Mouse (Mus musculus): ENCODE data around the gene Dab2ip. TPM values are rescaled to one million over a fixed set of nuclear protein-coding genes. Genes with fewer than 3 reads are reported as not detected.

Gene Dab2ip
- total and polyA plus RNA-seq, 3 experiments, result 4.0 to 9.9 TPM; not detected in 1

DNA sequence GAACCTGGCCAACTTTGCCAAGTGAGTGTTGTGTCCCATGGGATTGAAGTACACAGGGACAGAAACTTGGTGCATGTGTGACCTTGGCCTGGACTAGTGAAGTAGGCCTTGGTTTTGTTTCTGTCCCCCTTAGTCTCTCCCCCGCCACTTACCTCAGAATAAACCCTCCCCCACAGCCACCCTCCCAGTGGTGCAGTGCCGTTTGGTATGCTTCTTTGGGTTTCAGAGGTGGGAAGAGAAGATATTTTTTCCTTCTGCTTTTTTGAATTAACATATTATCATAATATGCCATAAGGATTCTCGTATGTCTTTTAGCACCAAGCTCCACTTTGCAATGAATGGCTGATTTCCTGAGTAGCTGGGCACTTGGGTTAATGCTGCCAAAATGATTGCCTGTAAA is 157.4 kb downstream of the Dab2ip start:
- Histone ChIP-seq H3K4me1 (ENCODE audit: control insufficient read depth in 1 of 2, insufficient read depth in 2 of 2, low read length in 2 of 2) (peaks cover 12 to 25% of the 10 kb centered on the region in 2 experiments; a peak in 3 of 4 replicates), H3K9me3 (replicated peaks; ENCODE audit: insufficient read depth, low read length) (no peaks in the 10 kb centered on the region), H3K4me3 (ENCODE audit: control insufficient read depth in 1 of 2, insufficient read depth in 1 of 2, low read depth in 2 of 2, low read length in 2 of 2) (peak overlapping the region in 1 of 2 experiments; percentile 32; a peak in 2 of 4 replicates), H3K79me2 (ENCODE audit: control insufficient read depth, insufficient read depth, low read length, poor library complexity) (no peaks in the 10 kb centered on the region), H3K27ac (ENCODE audit: control insufficient read depth, low read depth, low read length) (peak overlapping the region; percentile 90), H3K9ac (ENCODE audit: control insufficient read depth, low read depth, low read length, poor library complexity, severe bottlenecking) (peak overlapping the region; percentile 52), H3K27me3 (ENCODE audit: control insufficient read depth in 1 of 2, insufficient read depth in 2 of 2, low read length in 2 of 2) (no peaks in the 10 kb centered on the region), H3K36me3 (ENCODE audit: control insufficient read depth in 1 of 2, insufficient read depth in 2 of 2, low read length in 2 of 2) (peaks cover 0 to 19% of the 10 kb centered on the region in 2 experiments; a peak in 2 of 4 replicates)
- TF ChIP-seq EP300 (IDR thresholded peaks at IDR 0.05; ENCODE audit: low read depth in 1 of 2, low read length in 2 of 2), result peak; percentile 29 to 58; a peak in 3 of 4 replicates
- 0 out of 2 replicates have a peak, but pooled peaks have one; percentile 5 for TF ChIP-seq MYC (IDR thresholded peaks at IDR 0.05; ENCODE audit: low read depth, low read length)
- TF ChIP-seq TAL1 (IDR thresholded peaks at IDR 0.05; ENCODE audit: low read length), result peak; percentile 35; the same call in 1 of the 2 replicates
- TF ChIP-seq ZMIZ1 (IDR thresholded peaks at IDR 0.05; ENCODE audit: low read depth, low read length), result no peak
- no peak for TF ChIP-seq CTCF (IDR thresholded peaks at IDR 0.05 in 2 of 3, conservative IDR thresholded peaks at IDR 0.05 in 1 of 3; ENCODE audit: control insufficient read depth in 1 of 3, insufficient read depth in 1 of 3, low read depth in 2 of 3, low read length in 3 of 3, poor library complexity in 1 of 3, severe bottlenecking in 1 of 3)
- TF ChIP-seq POLR2AphosphoS5 (IDR thresholded peaks at IDR 0.05; ENCODE audit: borderline replicate concordance, low read depth, low read length), result no peak
- 0 out of 2 replicates have a peak, but pooled peaks have one; percentile 26 for TF ChIP-seq TCF12 (IDR thresholded peaks at IDR 0.05; ENCODE audit: low read depth, low read length)
- 0 out of 2 replicates have a peak, but pooled peaks have one; percentile 5 for TF ChIP-seq GATA1 (IDR thresholded peaks at IDR 0.05; ENCODE audit: low read depth, low read length)
- peak; percentile 18; the same call in 1 of the 2 replicates for TF ChIP-seq CHD2 (IDR thresholded peaks at IDR 0.05; ENCODE audit: low read length)
- DNase-seq (ENCODE audit: low read depth, low spot score), result peak; percentile 66

DNA sequence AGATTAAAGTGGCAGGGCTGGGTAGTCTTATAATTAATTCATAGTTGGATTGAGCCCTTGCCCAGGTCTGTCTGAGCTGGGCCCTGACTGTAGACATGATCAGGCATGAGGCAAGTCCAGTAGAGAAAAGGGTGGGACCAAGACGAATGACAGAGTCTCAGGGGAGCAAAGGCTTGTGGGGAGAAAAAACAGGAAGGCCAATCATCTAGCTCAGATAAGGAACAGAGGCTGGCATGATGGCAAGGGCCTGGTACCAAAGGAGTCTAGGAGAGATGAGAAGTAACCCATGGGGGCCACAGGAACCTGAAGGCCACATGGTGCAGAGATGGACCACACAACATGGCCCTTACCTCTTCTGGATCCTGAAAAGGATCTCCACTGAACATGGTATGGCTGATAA is 158.1 kb downstream of the Dab2ip start:
- H3K79me2 ChIP-seq (ENCODE audit: control insufficient read depth, insufficient read depth, low read length, poor library complexity), result no peaks in the 10 kb centered on the region
- H3K9ac ChIP-seq (ENCODE audit: control insufficient read depth, low read depth, low read length, poor library complexity, severe bottlenecking), result no peak overlapping the region
- no peaks in the 10 kb centered on the region for H3K27me3 ChIP-seq (ENCODE audit: control insufficient read depth in 1 of 2, insufficient read depth in 2 of 2, low read length in 2 of 2)
- peaks cover 12 to 25% of the 10 kb centered on the region in 2 experiments; a peak in 3 of 4 replicates for H3K4me1 ChIP-seq (ENCODE audit: control insufficient read depth in 1 of 2, insufficient read depth in 2 of 2, low read length in 2 of 2)
- peaks cover 0 to 19% of the 10 kb centered on the region in 2 experiments; a peak in 2 of 4 replicates for H3K36me3 ChIP-seq (ENCODE audit: control insufficient read depth in 1 of 2, insufficient read depth in 2 of 2, low read length in 2 of 2)
- peak overlapping the region; percentile 90 for H3K27ac ChIP-seq (ENCODE audit: control insufficient read depth, low read depth, low read length)
- TF ChIP-seq NELFE (IDR thresholded peaks at IDR 0.05; ENCODE audit: low read depth, low read length) (peak; percentile 51), MXI1 (IDR thresholded peaks at IDR 0.05; ENCODE audit: low read depth, low read length) (peak; percentile 23; the same call in 1 of the 2 replicates), ELF1 (IDR thresholded peaks at IDR 0.05; ENCODE audit: low read depth, low read length) (peak; percentile 21; the same call in 1 of the 2 replicates), GATA1 (IDR thresholded peaks at IDR 0.05; ENCODE audit: low read depth, low read length) (peak; percentile 64; the same call in 1 of the 2 replicates), ZKSCAN1 (IDR thresholded peaks at IDR 0.05; ENCODE audit: low read depth, low read length) (no peak), USF1 (IDR thresholded peaks at IDR 0.05; ENCODE audit: low read depth, low read length) (no peak), BHLHE40 (IDR thresholded peaks at IDR 0.05; ENCODE audit: borderline replicate concordance, low read depth, low read length) (no peak), POLR2A (IDR thresholded peaks at IDR 0.05; ENCODE audit: control insufficient read depth in 1 of 2, insufficient read depth in 1 of 2, low read depth in 1 of 2, low read length in 2 of 2, poor library complexity in 1 of 2) (peak in 1 of 2 experiments; percentile 51; a peak in 1 of 4 replicates), UBTF (IDR thresholded peaks at IDR 0.05; ENCODE audit: borderline replicate concordance, insufficient read depth, low read depth, low read length) (no peak), ZC3H11A (IDR thresholded peaks at IDR 0.05; ENCODE audit: low read depth, low read length) (no peak), SIN3A (IDR thresholded peaks at IDR 0.05; ENCODE audit: low read length) (no peak), TBP (IDR thresholded peaks at IDR 0.05; ENCODE audit: low read depth, low read length) (0 out of 2 replicates have a peak, but pooled peaks have one; percentile 47), ETS1 (IDR thresholded peaks at IDR 0.05; ENCODE audit: low read depth, low read length) (no peak), HCFC1 (IDR thresholded peaks at IDR 0.05; ENCODE audit: low read depth, low read length) (peak; percentile 36; the same call in 1 of the 2 replicates), E2F4 (IDR thresholded peaks at IDR 0.05; ENCODE audit: borderline replicate concordance, low read depth, low read length) (no peak), ZMIZ1 (IDR thresholded peaks at IDR 0.05; ENCODE audit: low read depth, low read length) (no peak), ZNF384 (IDR thresholded peaks at IDR 0.05; ENCODE audit: low read depth, low read length) (no peak), TAL1 (IDR thresholded peaks at IDR 0.05; ENCODE audit: low read length) (no peak), MAX (IDR thresholded peaks at IDR 0.05; ENCODE audit: low read length) (peak; percentile 35)
- H3K4me3 ChIP-seq (ENCODE audit: control insufficient read depth in 1 of 2, insufficient read depth in 1 of 2, low read depth in 2 of 2, low read length in 2 of 2), result peak overlapping the region in 1 of 2 experiments; percentile 32; a peak in 3 of 4 replicates
- no peaks in the 10 kb centered on the region for H3K9me3 ChIP-seq (replicated peaks; ENCODE audit: insufficient read depth, low read length)
- DNase-seq (ENCODE audit: low read depth, low spot score), result peak; percentile 80
